Mouse (Mus musculus): ENCODE results near the gene Cntn2. TPM values are rescaled to one million over a fixed set of nuclear protein-coding genes. Genes with fewer than 3 reads are reported as not detected.
A peak's percentile ranks its signal among the peaks of the same experiment; 100 is the strongest.

Gene Cntn2
- total RNA-seq, 2 experiments from 2014 or later: 68.0 to 84.8 TPM

DNA sequence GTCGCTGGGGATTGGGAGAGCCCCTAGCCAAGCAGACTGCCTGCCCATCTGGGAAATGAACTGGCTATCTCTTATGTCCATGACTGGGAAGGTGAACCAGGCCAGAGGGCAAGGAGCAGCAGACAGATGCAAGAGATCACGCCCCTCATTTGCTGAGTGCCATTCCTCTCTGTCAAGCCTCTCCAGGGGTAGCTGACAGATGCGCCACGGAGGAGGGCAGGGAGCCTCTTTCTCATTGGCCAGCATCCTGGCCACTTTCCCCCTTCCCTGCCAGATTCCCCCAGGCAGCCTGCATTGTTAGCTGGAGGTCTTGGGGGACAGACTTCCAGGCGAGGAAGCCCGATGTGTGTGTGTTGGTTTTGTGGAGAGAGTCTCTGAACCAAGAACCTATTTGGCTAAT is 16.0 kb upstream of the Cntn2 start:
- DNase-seq (ENCODE audit: low spot score in 2 of 2): no peak

DNA sequence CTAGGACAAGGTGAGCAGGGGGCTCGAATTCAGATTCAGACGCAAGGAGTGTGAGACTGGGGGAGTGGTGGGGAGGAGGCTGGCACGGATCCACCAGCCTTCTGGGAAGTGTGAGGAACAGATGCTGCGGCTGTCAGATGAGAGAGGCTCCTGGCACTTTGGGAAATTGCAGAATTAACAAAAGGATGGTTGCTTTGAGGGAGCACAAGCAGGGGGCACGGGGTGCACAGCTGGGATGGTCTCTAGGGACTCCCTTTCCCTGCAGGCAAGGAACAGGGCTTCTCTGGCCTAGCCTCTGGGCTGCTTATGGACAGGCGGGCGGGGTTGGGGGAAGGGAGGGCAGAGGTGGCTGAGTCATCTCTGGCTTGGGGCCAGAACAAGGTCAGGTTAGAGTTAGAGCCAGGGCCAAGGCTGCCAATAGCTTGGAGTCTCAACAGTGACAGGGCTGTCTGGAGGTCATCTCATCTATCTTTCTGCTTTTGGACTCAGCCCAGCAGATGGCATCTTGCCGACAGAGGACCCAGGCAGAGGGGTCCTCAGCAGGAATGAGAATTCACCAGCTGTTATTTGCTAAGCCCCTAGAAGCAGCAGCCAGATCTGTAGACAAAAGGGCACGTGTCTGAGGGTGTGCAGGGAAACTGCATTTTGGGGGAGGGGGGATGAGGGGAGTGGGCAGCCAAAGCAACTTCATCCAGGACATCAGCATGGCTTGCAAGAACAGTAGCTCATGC is 15.0 kb upstream of the Cntn2 start:
- DNase-seq (ENCODE audit: low spot score in 2 of 2): peak in 1 of 2 experiments; percentile 26

DNA sequence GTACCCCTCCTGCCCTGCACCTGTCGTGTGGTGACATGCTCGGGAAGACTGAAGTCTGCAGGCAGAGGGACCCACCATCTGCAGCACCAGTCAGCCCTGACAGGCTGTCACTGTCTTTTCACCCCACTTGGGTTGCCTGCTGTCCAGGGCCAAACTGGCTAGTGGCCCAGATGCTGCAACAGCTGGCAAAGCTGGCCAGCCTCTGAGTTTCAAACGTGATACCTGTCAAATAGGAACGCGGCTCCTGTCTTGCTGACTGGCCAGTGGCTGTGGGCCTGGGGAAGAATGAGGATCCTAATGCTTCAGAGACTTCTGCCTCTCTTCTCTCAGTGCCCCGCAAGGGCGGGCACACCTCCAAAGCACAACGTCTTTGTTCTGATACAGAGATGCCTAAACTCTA is 733 bp upstream of the Cntn2 start:
- no peak for DNase-seq (ENCODE audit: low spot score in 2 of 2)

DNA sequence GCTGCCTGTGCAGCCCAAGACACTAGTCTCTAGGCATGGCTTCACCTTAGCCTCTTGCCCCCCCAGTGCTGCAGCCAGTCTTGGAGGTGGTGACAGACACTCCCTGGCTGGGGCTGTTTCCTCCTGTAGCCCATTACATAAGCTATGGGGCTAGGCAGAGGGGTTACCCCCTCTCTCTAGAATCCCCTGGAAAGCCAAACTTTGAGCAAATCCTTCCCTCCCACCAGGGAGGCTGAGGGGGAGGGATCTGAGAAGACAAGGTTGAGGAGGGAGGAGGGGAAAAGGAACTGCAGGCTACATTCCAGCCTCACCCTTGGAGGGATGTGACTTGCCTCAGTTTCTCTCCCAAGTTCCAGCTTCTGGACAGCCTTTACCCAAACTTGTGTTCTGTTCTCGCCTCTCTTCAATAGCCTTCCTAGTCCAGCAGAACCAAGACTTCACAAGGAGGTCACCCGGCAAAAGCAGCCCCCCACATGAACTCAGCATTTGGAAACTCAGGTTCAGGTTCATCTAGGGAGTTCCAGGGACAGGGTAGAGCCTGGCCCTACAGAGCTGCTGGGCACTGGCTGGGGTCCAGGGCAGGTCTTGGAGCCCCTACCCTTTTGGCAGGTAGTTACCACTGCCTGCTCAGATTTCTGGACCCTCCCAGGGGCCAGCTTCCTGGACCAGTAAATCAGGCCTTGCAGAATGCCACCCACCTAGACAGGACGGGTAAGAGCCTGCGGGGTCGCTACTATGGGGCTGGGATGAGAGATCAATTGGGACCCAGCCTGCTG is 1.0 kb downstream of the Cntn2 start:
- no peak for DNase-seq (ENCODE audit: low spot score in 2 of 2)

DNA sequence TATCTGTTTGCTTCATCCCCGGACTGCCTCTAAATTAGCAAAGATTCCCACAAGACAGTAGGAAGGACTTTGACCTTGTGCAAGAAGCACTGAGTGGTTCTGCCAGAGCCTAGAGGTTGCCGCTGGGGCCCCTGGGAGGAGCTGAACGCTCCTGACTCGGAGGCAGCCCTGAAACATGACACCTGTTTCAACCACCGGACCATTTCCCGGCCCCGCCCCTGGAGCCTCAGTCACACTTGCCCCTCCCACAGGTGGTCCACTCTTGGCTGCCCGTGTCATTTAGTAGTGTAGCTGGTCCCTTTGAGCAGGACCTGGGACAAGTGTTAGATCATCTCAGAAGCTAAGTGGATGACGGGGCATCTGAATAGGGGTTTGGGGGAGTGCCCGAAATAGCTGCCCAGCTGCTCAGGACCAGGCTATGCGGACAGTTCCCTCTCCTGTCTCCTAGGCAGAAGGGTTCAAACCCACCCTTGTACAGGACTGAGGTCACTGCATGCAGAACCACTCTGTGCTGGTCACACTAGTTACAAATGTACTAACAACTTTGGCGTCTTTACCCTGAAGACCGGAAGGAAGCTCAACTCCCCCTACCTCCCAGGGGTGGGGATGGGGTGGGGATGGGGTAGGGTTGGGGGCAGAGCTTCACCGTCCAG is 1.8 kb downstream of the Cntn2 start:
- no peak for DNase-seq (ENCODE audit: low spot score in 2 of 2)

DNA sequence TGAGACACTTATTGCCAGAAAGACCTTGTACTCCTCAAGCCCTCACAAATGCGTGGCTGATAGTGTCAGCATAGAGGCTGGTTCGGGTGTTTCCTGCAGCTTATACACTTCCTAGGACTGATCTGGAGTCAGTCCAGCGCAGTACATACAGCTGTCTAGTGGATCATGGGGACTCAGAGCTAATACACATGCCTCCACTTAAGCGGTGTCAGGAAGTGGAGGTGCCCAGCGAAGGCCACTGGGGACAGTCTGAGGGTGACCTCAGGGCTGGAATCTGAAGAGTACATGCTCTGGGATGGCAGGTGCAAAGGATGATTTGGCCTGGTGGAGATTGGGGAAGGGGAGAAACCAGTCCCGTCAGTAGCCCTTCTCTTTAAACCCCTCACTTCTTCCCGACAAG is 2.4 kb downstream of the Cntn2 start:
- no peak for DNase-seq (ENCODE audit: low spot score in 2 of 2)

DNA sequence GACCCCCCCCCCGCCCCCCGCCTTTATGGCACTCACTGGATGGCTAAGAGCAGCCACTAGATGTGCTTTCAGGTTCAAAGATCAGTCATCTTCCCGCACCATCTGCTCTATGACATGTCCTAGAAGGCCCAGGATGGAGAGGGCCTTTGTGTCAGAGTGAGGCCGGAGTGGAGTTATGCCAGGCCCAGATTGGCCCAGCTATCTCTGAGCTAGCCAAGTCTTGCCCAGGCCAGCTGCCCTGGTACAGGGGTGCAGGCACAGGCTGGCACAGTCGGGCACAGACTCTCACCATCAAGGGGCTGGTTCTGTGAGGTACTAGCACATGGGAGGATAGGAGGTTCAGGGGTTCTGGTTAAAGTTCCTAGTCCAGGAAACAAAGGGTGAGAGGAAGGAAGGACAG is 5.3 kb downstream of the Cntn2 start:
- DNase-seq (ENCODE audit: low spot score in 2 of 2): peak in 1 of 2 experiments; percentile 62

DNA sequence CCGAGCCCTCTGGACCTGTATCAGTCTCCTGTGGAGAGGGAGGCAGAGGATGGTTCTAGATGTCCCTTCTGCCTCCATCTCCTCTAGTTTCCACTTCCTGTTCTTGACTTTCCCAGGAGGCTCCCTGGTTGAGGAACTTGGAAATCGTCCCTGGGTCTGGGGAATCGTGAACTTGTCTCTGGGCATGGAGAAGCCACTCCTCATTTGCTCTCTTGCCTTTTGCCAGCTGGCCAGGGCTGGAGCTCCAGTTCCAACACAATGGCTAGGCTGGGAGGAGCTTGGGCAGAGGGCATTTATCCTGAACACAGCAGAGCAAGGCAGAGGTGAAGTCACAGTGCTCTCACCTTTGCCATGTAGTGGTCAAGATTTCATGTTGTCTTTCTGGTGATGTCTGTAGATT is 6.6 kb downstream of the Cntn2 start:
- no peak for DNase-seq (ENCODE audit: low spot score in 2 of 2)

DNA sequence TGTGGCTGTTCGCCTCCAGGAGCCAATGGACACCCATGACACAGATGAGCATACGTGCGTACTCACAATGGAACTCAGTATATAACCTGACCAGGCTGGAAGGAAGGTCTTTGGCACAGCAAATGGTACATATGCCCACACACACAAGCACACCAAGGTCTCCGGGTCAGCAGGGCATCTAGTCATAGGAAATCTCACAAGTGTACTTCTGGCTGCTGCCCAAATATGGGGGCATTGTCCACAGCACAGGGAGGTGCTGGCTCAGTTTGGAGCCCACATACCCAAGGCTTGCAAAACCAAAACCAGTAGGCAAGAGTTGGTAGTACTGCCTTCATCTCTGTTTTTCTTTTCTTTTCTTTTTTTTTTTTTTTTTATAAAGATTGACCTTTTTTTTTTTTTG is 7.5 kb downstream of the Cntn2 start:
- DNase-seq (ENCODE audit: low spot score in 2 of 2): no peak

DNA sequence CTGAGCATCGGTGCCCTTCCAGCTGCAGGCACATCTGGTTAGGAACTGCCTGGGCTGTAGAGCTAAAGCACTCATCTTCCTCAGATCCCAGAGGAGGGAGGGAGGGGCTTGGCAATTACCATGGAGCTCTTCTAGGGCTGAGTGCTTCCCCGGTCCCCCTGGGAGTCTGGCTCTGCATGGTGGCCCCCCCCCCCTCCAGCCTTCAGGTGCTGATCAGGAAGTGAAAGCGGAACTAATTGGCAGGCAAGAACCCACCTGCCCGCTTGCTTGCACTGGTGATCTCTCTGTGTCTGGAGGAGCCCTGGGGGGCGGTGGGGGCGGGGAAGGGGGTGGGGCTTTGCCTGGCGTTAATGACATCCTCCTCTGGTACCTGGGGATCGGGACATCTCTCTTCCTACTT is 9.2 kb downstream of the Cntn2 start:
- no peak for DNase-seq (ENCODE audit: low spot score in 2 of 2)

DNA sequence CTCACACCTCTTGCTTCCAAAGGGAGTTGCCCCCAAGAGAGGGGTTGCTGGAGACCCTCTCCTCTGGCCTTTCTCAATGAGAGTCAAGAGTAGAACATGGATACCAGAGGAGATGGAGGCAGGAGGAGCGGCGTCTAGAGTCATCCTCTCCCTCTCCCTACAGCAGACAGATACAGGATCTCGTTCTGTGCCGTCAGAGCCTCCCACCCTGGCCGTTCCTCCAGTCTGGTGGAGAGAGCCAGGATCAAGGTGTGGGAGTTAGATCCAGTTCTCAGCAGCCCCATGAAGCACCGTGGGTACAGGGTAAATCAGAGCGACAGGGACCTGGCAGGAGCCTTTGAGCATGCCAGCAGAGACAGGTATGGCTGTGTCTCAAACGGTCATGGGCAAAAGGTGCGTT is 10.5 kb downstream of the Cntn2 start:
- DNase-seq (ENCODE audit: low spot score in 2 of 2): no peak

DNA sequence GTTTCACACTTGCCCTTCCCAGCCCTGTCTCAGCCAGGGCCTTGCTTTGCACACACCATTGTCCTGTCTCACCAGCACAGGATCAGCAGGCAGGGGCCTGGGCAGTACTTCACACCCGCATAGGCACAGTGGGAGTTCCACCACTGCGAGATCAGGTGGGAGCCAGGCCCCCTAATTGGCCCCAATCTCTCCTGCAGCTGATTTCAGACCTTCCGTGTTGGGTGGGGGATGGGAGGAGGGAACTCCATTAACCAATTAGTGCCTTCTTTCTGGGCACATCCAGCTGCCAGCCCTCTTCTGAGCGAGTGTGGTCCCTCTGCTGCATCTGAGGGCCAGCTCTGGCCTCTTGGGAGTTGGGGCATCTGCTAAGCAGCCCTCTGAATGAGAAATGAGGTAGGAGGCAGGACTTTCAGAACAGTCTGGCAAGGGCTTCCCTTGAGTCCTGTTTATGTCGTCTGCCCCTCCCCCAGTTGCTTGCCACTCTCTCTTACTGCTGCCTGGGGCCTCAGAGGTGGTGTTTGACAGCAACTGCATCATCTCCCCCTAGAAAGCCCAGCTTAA is 12.3 kb downstream of the Cntn2 start:
- DNase-seq (ENCODE audit: low spot score in 2 of 2): no peak

DNA sequence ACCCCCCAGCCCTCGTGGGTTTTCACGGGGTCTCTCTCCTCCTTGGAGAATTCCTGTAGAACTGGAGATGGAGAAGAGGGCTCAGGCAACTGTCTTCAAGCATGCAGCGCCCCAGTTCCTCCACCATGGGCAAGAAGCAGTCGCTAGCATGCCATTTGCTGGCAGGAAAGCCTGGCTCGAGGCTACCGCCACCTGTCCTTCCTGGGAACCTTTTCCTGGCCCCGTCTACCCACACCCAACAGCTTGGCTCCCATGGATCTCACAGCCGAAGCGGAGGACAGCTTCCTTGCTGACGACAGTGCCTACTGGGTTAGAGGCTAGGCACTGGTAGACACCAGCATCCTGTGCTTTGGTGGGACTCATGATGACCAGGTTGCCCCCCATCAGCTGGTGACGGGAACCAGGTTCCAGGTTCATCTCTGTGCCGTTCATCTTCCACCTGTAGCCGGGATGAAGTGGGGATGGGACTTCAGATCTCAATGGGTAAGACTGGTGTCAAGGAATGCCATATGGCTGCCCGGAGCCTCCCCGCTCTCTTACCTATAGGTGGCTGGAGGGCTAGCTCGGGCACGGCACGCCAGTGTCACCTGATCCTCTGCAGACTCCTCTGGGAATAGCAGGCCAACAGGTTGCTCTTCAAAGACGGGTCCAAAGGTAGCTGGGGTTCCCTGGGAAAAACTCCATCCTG is 14.3 kb downstream of the Cntn2 start:
- no peak for DNase-seq (ENCODE audit: low spot score in 2 of 2)

DNA sequence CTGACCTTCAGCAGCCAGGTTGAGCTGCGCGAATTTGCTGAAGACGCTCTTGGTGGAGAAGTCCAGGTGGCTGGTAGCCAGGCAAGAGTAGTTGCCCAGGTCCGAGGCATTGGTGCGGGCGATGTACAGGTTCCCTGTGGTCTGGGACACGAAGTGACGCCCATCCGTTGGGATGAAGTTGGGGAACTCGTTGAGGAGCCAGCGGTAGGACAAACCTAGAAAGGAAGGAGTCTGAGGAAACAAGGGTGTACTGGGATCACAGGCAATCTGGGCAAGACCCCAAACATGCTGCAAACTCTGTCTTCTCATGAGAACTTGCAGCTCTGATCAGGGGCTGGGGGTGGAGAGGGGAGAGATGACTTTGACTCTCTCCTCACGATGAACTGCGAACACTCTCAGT is 15.0 kb downstream of the Cntn2 start:
- no peak for DNase-seq (ENCODE audit: low spot score in 2 of 2)

DNA sequence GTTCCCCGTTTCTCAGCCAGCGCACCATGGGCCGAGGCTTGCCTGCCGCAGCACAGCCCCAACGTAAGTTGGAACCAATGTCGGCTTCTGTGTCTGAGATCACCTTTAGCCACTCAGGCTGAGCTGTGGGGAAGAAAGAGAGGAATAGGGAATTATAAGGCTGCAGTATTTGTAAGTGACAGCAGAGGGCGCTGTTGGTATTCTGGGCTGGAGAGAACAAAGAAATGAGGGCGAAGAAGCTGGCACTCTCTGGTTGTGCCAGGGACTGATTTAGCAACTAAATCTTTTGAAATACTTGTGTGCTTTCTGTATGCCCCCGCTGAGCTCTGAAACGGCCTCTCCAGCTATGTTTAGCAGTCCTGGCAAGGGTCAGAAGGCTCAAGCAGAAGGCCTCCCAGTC is 17.2 kb downstream of the Cntn2 start:
- DNase-seq (ENCODE audit: low spot score in 2 of 2): peak; percentile 74 to 92

DNA sequence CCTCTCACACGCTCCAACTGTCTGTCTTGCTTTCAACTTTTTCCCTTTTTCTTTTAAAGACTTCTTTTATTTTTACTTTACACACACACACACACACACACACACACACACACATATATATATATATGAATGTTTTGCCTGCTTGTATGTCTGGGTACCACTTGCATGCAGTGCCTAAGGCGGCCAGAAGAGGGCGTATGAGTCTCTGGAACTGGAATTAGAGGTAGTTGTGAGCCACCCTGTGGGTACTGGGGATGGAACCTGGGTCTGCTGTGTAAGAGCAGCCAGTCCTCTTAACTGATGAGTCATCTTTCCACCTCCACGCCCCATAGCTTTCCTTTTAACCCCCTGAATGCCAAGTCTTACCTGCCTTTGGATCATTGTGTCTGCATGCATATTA is 19.1 kb downstream of the Cntn2 start:
- DNase-seq (ENCODE audit: low spot score in 2 of 2): no peak

DNA sequence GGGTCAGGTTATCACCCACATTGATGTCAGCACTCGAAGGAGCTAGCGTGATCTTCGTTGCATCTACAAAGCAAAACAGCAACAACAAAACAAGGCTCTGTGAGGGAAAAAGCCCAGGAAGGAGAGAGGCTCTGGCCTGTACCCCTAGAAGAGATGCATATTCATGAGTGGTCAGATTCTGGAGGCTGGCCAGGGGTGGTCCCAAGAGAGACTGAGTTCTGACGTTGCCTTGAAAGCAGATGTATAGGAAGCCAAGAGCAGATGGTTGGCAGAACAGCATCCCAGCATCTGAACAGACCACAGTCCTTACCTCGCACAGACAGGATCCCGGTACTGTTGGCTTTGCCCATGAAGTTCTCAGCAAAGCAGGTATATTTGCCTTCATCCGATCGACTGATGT is 20.0 kb downstream of the Cntn2 start:
- DNase-seq (ENCODE audit: low spot score in 2 of 2): no peak

DNA sequence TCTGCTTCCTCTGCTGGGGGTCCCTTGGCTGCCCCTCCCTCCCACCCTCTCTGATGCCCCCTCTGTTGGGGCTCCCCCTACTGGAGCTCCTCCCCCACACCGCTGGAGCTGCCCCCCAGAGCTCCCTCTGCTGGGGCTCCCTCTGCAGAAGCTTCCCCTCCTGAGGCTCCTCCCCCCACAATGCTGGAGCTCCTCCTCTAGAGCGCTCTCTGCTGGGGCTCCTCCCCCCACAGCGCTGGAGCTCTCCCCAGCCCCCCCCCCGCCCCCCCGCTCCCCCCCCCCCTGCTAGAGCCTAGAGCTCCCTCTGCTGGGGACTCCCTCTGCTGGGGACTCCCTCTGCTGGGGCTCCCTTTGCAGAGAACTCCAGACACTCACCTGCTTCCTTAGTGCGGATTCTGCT is 22.3 kb downstream of the Cntn2 start:
- peak; percentile 47 to 66 for DNase-seq (ENCODE audit: low spot score in 2 of 2)

DNA sequence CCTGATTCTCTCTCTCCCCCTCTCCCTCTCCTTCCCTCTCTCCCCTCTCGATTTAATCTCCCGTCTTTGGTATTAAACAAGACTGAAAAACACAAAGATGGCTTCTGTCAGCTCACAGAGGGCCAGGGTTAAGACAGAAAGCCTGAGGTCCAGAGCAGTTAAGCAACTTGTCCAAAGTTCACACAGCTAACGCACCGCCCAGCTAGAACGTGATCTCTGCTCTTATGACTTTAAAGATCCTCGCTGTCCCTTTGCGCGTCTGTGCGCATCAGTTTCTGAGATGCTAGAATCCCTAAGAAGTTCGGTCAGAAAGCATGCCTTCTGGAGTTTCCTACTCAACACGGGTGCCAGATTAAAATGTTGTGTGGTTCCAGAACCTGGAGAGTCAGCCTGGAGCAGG is 23.3 kb downstream of the Cntn2 start:
- no peak for DNase-seq (ENCODE audit: low spot score in 2 of 2)

DNA sequence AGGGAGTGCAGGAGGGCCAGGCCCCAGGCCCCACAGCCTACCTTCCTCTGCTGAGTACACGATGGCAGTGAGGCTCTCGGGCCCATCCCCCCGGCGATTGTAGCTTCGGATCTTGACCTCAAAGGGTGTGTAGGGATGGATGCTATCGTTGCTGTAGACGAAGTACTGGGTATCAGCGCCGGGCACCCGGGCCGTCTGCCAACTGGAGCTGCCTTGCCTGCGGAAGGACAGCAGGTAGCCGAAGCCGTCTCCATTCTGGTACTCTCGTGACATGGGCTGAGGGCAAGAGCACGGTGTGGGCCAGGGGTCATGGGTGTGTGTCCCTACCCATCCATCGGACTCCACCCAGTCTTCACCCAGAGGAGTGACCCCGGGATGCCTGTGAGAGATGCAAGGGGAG is 24.4 kb downstream of the Cntn2 start:
- DNase-seq (ENCODE audit: low spot score in 2 of 2): no peak

DNA sequence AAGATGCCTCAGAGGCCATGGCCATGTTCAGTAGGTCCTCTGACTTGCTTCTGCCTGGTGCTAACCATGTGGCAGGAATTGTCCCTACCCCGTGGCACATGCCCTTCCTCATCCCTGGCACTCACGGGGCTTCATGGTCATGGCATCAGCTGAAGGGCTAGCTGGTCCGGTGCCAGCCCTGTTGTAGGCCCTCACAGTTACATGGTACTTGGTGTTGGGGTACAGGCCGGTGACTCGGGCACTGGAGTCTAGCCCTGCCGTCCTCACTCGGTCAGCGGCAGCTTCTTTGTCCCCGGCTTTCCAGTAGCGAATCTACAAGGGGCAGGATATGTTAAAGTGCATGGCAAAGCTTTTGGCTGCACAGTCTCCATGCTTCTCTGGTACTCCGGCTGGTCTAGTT is 26.3 kb downstream of the Cntn2 start:
- no peak for DNase-seq (ENCODE audit: low spot score in 2 of 2)

DNA sequence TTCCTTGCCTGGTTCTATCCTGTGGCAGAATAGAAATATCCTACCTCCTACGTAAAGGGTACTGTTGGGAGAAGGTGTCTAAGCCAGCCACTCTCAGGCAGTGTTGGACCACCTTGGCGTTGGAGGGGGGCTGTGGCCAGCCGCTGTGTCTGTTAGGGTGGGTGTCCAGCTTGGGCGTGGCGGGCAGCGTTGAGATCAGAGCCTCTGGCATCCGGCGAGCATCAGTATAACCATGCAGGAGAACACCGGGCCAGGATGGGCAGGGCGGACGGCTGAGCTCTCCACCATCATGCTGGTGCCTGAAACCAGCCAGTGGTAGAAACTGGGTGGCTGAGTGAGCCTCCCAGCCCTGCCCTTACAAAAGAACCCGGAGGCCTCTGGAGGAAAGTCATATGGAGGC is 27.7 kb downstream of the Cntn2 start:
- no peak for DNase-seq (ENCODE audit: low spot score in 2 of 2)

Measured in layer of hippocampus, adult 18-20 months (tissue).